Mouse (Mus musculus) naive thymus-derived CD4-positive, alpha-beta T cell, adult 2 months (primary cell): ENCODE measurements around the gene Rcan2.
A peak's percentile ranks its signal among the peaks of the same experiment; 100 is the strongest.

Experiments used
- DNase-seq: peaks from one replicate; pipeline ENCODE4 v3.0.0-alpha.2; 2011; ENCODE audit warnings: low read depth

Rcan2 gene

DNA sequence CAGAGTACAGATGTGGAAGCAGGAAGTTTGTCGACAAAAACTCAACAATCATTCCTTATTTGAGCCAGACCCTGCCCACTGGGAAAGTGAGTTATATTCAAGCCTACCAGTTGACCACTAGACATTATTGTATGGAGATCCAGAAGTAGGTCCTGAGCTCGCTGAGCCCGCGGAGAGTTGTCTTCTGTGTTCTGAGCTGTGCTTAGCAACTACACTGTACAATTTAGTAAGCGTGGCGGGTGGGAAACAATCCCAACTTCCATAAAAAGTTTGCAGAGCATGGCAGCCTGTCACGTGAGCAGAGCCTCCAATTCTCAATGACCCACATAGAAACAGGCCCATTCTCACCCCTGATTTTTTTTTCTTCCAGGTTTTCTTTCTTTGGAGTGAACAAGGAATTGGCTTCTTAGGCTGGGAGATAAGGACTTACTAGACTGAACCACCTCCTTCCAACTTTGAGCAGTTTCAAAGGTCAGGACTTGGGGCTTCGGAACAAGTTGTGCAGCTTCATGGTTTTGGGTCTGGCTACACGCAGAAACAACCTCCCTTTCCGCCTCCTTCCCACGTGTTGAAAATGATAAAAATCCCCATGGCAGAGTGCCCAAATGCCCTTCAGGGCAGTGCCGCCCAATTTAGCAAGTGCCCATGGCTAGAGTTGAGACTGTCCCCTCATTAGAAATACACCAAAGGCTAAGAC lies 276.1 kb downstream of the Rcan2 start:
- DNase-seq = no peak

GRCm38 (mm10) chr17:44077843-44078160 lies 276.7 kb downstream of the Rcan2 start:
- DNase-seq = no peak

GRCm38 (mm10) chr17:44078631-44079350 lies 277.6 kb downstream of the Rcan2 start, which contains the start of gene Enpp5:
Gene Enpp5 (plus strand): TSS chr17:44078813.
- peak; percentile 86 for DNase-seq

- no peak for DNase-seq
These were observed 282.0 kb downstream of the Rcan2 start for GRCm38 (mm10) chr17:44083156-44083555.

- peak; percentile 16 for DNase-seq
These were observed 287.1 kb downstream of the Rcan2 start for GRCm38 (mm10) chr17:44088226-44088625.
